Mouse (Mus musculus): ENCODE data around the gene Gm44511. TPM values are rescaled to one million over a fixed set of nuclear protein-coding genes. Genes with fewer than 3 reads are reported as not detected.

The Gm44511 gene
- total and polyA plus RNA-seq, 3 experiments: not detected

DNA sequence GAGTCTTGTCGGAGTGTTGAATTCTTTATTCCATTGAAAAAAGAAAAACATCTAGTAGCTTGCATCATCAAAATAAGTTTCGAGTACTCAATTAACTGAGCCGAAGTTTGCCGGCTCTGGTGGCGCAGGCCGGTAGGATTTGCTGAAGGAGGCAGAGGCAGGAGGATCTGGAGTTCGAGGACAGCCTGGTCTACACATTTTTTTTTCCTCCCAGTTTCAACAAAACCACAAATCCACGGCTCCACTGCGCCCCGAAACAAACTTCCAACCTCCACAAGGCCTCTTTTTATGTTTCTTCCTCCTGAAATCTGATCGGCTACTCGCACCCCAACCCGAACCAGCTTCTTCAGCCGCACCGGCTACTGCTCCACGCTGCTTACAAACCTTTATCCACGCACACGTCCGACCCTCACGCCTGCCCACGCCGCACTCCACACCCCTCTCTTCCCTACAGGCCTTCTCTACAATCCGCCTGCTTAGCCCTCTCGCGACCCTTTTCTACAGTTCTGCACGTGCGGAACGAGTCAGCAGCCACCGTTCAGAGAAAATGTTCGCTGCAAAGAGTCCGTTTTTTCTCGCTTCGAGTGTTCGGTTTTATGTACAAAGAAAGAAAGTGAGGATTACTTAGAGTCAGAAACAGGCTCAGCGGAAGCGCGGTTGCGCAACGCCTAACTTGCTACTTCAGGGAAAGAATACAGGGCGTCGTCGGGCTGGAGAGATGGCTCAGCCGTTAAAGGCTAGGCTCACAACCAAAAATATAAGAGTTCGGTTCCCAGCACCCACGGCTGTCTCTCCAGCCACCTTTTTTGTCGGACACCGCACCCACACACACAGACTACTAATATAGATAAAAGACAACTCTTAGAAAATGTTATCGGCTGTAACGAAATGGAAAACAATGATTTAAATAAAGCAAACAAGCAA is 12.5 kb upstream of the Gm44511 start:
- peaks cover 3% of the 10 kb centered on the region; the same call in 1 of the 2 replicates for H3K27me3 ChIP-seq (ENCODE audit: insufficient read depth, low read length)
- 0 out of 2 replicates have a peak, but pooled peaks have one; percentile 4 for ATAC-seq (ENCODE audit: extremely low read depth, insufficient number of reproducible peaks, low FRiP score, poor library complexity, severe bottlenecking)
- peaks cover 9% of the 10 kb centered on the region for H3K4me1 ChIP-seq (ENCODE audit: insufficient read depth, low read depth, low read length)
- H3K36me3 ChIP-seq (replicated peaks): no peaks in the 10 kb centered on the region
- H3K9me3 ChIP-seq (replicated peaks): peaks cover 45% of the 10 kb centered on the region
- TF ChIP-seq GATA1 (IDR thresholded peaks at IDR 0.05; ENCODE audit: borderline replicate concordance, low read length) (no peak), TAL1 (conservative IDR thresholded peaks at IDR 0.05; ENCODE audit: low read depth, low read length) (no peak), POLR2AphosphoS5 (IDR thresholded peaks at IDR 0.05; ENCODE audit: insufficient replicate concordance, low read depth, low read length) (no peak), CTCF (IDR thresholded peaks at IDR 0.05; ENCODE audit: low read depth, low read length) (no peak), GATA2 (IDR thresholded peaks at IDR 0.05; ENCODE audit: borderline replicate concordance, low read depth, low read length) (no peak)
- peak overlapping the region; percentile 68 for H3K4me3 ChIP-seq (ENCODE audit: low read depth, low read length)
- no peak for DNase-seq (ENCODE audit: low spot score)

DNA sequence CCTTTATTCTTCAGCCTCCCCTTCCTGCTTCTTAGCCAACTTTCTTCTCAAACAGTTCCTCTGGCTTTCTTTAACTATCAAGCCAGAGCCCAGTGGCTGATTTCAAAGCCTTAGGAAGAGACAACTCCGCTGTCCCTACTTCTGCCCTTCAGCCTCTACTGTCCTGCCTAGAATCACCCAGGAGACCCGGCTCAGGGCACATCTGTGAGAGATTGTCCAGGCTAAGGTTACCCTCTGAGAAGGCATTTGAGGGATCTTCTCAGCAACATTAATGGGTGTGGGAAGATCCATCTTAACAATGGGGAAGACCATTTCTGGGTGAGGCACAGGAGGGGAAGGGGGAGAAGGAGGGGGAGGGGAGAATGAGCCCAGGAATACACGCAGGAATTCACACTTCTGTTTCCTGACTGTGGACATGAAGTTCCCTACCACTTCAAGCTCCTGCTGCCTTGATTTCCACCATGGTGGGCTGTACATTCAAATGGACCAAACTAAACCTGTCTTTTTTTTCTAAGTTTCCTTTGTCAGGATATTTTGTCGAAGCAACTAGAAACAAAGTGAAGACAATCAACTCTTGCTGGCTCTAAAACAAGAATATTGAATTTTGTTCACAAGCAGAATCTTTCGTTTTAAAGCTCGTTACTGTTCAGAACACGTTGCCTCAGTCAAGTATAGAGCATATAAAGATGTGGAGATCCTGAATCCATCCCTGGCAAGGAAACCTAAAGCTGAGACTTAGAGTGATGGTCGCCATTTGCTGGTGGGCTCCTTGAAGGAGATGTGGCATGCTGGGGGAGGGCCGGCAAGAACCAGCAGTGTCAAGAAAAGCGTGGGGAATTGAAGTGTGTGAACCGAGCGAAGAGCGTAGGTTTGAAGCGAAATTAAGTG is 11.6 kb upstream of the Gm44511 start:
- no peak for TF ChIP-seq GATA2 (IDR thresholded peaks at IDR 0.05; ENCODE audit: borderline replicate concordance, low read depth, low read length)
- TF ChIP-seq TAL1 (conservative IDR thresholded peaks at IDR 0.05; ENCODE audit: low read depth, low read length): no peak
- TF ChIP-seq CTCF (IDR thresholded peaks at IDR 0.05; ENCODE audit: low read depth, low read length): no peak
- no peak for TF ChIP-seq POLR2AphosphoS5 (IDR thresholded peaks at IDR 0.05; ENCODE audit: insufficient replicate concordance, low read depth, low read length)
- no peak for TF ChIP-seq GATA1 (IDR thresholded peaks at IDR 0.05; ENCODE audit: borderline replicate concordance, low read length)
- H3K36me3 ChIP-seq (replicated peaks): no peaks in the 10 kb centered on the region
- H3K4me1 ChIP-seq (ENCODE audit: insufficient read depth, low read depth, low read length): peaks cover 7% of the 10 kb centered on the region
- peak overlapping the region; percentile 46; the same call in 1 of the 2 replicates for H3K4me3 ChIP-seq (ENCODE audit: low read depth, low read length)
- peaks cover 2% of the 10 kb centered on the region; the same call in 1 of the 2 replicates for H3K27me3 ChIP-seq (ENCODE audit: insufficient read depth, low read length)
- peaks cover 46% of the 10 kb centered on the region for H3K9me3 ChIP-seq (replicated peaks)
- DNase-seq (ENCODE audit: low spot score) (no peak), ATAC-seq (ENCODE audit: extremely low read depth, insufficient number of reproducible peaks, low FRiP score, poor library complexity, severe bottlenecking) (no peak)

- Histone ChIP-seq H3K36me3 (replicated peaks) (no peaks in the 10 kb centered on the region), H3K4me1 (ENCODE audit: insufficient read depth, low read depth, low read length) (peaks cover 6% of the 10 kb centered on the region), H3K4me3 (ENCODE audit: low read depth, low read length) (no peak overlapping the region), H3K9me3 (replicated peaks) (peaks cover 40% of the 10 kb centered on the region), H3K27me3 (ENCODE audit: insufficient read depth, low read length) (no peaks in the 10 kb centered on the region)
- ATAC-seq (ENCODE audit: extremely low read depth, insufficient number of reproducible peaks, low FRiP score, poor library complexity, severe bottlenecking) (no peak), DNase-seq (ENCODE audit: low spot score) (no peak)
- TF ChIP-seq GATA1 (IDR thresholded peaks at IDR 0.05; ENCODE audit: borderline replicate concordance, low read length) (no peak), GATA2 (IDR thresholded peaks at IDR 0.05; ENCODE audit: borderline replicate concordance, low read depth, low read length) (no peak), TAL1 (conservative IDR thresholded peaks at IDR 0.05; ENCODE audit: low read depth, low read length) (no peak), POLR2AphosphoS5 (IDR thresholded peaks at IDR 0.05; ENCODE audit: insufficient replicate concordance, low read depth, low read length) (no peak), CTCF (IDR thresholded peaks at IDR 0.05; ENCODE audit: low read depth, low read length) (no peak)
Observed at GRCm38 (mm10) chr6:128836955-128837334, 10.8 kb upstream of the Gm44511 start.

DNA sequence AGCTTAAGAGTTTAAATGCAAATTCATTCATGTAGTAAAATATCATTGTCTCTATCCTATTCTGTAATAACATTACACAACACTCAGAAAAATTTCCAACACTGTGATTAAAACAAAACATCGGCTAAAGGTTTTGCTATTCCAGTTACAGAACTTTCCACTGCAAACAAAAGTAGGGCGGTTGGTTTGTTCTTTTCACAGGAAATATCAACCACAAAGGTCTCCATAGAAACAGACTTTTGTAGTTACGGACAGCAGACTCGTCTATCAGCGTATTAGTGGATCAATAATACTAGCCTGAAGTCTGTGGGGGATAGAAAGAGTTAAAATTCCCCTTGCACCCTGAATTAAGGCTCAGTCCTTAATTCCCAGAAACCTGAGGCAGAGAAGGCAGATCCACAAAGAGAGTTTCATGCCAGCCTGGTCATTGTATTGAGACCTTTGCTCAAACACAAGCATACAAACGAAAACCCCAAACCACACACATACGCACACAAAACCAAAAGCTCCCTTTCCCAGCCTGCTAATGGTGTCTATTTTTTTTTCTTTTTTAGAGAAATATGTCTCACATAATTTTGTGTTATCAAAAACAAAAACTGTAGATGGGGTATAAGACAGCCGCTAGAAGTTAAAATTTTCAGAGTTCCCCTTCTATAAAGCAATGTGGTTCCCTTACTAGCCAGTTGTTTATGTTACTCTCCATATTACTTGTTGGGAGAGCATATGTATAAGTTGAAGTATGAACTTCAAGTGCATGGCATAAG is 10.3 kb upstream of the Gm44511 start:
- TF ChIP-seq CTCF (IDR thresholded peaks at IDR 0.05; ENCODE audit: low read depth, low read length) (no peak), GATA2 (IDR thresholded peaks at IDR 0.05; ENCODE audit: borderline replicate concordance, low read depth, low read length) (no peak), GATA1 (IDR thresholded peaks at IDR 0.05; ENCODE audit: borderline replicate concordance, low read length) (no peak), TAL1 (conservative IDR thresholded peaks at IDR 0.05; ENCODE audit: low read depth, low read length) (no peak)
- Histone ChIP-seq H3K27me3 (ENCODE audit: insufficient read depth, low read length) (no peaks in the 10 kb centered on the region), H3K4me1 (ENCODE audit: insufficient read depth, low read depth, low read length) (peaks cover 6% of the 10 kb centered on the region), H3K36me3 (replicated peaks) (no peaks in the 10 kb centered on the region), H3K9me3 (replicated peaks) (peaks cover 34% of the 10 kb centered on the region), H3K4me3 (ENCODE audit: low read depth, low read length) (no peak overlapping the region)
- no peak for ATAC-seq (ENCODE audit: extremely low read depth, insufficient number of reproducible peaks, low FRiP score, poor library complexity, severe bottlenecking)
- DNase-seq (ENCODE audit: low spot score): no peak

- no peak overlapping the region for H3K4me3 ChIP-seq (ENCODE audit: low read depth, low read length)
- ATAC-seq (ENCODE audit: extremely low read depth, insufficient number of reproducible peaks, low FRiP score, poor library complexity, severe bottlenecking): no peak
- TF ChIP-seq POLR2AphosphoS5 (IDR thresholded peaks at IDR 0.05; ENCODE audit: insufficient replicate concordance, low read depth, low read length): no peak
- TF ChIP-seq GATA1 (IDR thresholded peaks at IDR 0.05; ENCODE audit: borderline replicate concordance, low read length): no peak
- TF ChIP-seq CTCF (IDR thresholded peaks at IDR 0.05; ENCODE audit: low read depth, low read length): no peak
- no peak for TF ChIP-seq GATA2 (IDR thresholded peaks at IDR 0.05; ENCODE audit: borderline replicate concordance, low read depth, low read length)
- no peak for TF ChIP-seq TAL1 (conservative IDR thresholded peaks at IDR 0.05; ENCODE audit: low read depth, low read length)
- H3K9me3 ChIP-seq (replicated peaks): peaks cover 34% of the 10 kb centered on the region
- DNase-seq (ENCODE audit: low spot score): no peak
- H3K36me3 ChIP-seq (replicated peaks): no peaks in the 10 kb centered on the region
- H3K4me1 ChIP-seq (ENCODE audit: insufficient read depth, low read depth, low read length): peaks cover 6% of the 10 kb centered on the region
- H3K27me3 ChIP-seq (ENCODE audit: insufficient read depth, low read length): no peaks in the 10 kb centered on the region
Observed at GRCm38 (mm10) chr6:128835571-128835970, 9.5 kb upstream of the Gm44511 start.
